In the genomic region with DNA sequence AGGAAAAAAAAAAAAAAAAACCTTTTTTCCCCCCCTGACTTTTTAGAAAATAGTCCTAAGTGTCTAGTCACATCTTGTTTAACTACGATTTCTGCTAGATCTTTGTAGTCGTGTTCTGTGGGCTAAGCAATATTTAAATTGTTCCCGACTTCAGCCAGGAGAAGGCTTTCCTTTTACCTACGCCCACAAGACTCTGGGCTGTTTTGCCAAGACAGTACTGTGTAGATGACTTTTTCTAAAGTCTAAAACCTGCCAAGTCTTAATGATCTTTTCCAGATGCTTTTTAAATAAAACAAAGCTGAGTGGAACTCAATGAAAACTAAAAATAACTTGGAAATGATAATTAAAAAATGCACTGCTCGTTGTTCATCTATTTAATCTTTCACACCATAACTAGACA, we compare ENCODE assay signal across 8 mouse cellular contexts. TPM values are rescaled to one million over a fixed set of nuclear protein-coding genes. Genes with fewer than 3 reads are reported as not detected.
DNase-seq lines count a peak whose midpoint lies in the region; ATAC-seq and TF ChIP-seq lines count a peak whose summit lies in the region.

No protein-coding gene starts in this region.

- peak overlapping the region; percentile 19; the same call in 1 of the 2 replicates for H3K4me2 ChIP-seq in lung, embryonic 16.5 days (ENCODE audit: low read depth, low read length)
- H3K4me2 ChIP-seq in limb, embryonic 14.5 days (replicated peaks; ENCODE audit: low read depth, low read length, severe bottlenecking): peak overlapping the region; percentile 31
- peak overlapping the region; percentile 37; the same call in 1 of the 2 replicates for H3K4me2 ChIP-seq in stomach, embryonic 16.5 days (ENCODE audit: low read depth, low read length)

- H3K36me3 ChIP-seq in lung, embryonic 16.5 days (ENCODE audit: control insufficient read depth, insufficient read depth, low read length): no peaks in the 10 kb centered on the region
- no peaks in the 10 kb centered on the region for H3K36me3 ChIP-seq in limb, embryonic 14.5 days (ENCODE audit: control insufficient read depth, insufficient read depth, low read length)
- no peaks in the 10 kb centered on the region for H3K36me3 ChIP-seq in stomach, embryonic 16.5 days (ENCODE audit: control insufficient read depth, insufficient read depth, low read length)

- no peaks in the 10 kb centered on the region for H3K27me3 ChIP-seq in lung, embryonic 16.5 days (ENCODE audit: control insufficient read depth, insufficient read depth, low read depth, low read length)
- H3K27me3 ChIP-seq in limb, embryonic 14.5 days (ENCODE audit: control insufficient read depth, insufficient read depth, low read length): no peaks in the 10 kb centered on the region
- no peaks in the 10 kb centered on the region for H3K27me3 ChIP-seq in stomach, embryonic 16.5 days (ENCODE audit: control insufficient read depth, insufficient read depth, low read length)

- H3K4me3 ChIP-seq in gastrocnemius, adult 2 months: peak overlapping the region; percentile 15
- H3K4me3 ChIP-seq in lung, embryonic 16.5 days (ENCODE audit: low read length): no peak overlapping the region
- H3K4me3 ChIP-seq in limb, embryonic 14.5 days (replicated peaks; ENCODE audit: low read length): 0 out of 2 replicates have a peak overlapping the region, but pooled peaks have one; percentile 14
- H3K4me3 ChIP-seq in stomach, embryonic 16.5 days (replicated peaks; ENCODE audit: low read length): peak overlapping the region; percentile 8; the same call in 1 of the 2 replicates

- no peak for TF ChIP-seq POLR2A in limb, embryonic 14.5 days (IDR thresholded peaks at IDR 0.05; ENCODE audit: borderline replicate concordance, extremely low read depth, insufficient read depth, insufficient read length)

- H3K9ac ChIP-seq in lung, embryonic 16.5 days (ENCODE audit: low read length): no peak overlapping the region
- no peak overlapping the region for H3K9ac ChIP-seq in limb, embryonic 14.5 days (ENCODE audit: low read depth, low read length, severe bottlenecking)
- no peak overlapping the region for H3K9ac ChIP-seq in stomach, embryonic 16.5 days (ENCODE audit: low read length)

- H3K27ac ChIP-seq in gastrocnemius, adult 2 months: no peak overlapping the region
- H3K27ac ChIP-seq in lung, embryonic 16.5 days (ENCODE audit: low read length): no peak overlapping the region
- H3K27ac ChIP-seq in limb, embryonic 14.5 days (replicated peaks; ENCODE audit: low read depth, low read length): peak overlapping the region; percentile 67; the same call in 1 of the 2 replicates
- no peak overlapping the region for H3K27ac ChIP-seq in stomach, embryonic 16.5 days (ENCODE audit: low read length)

- 18% methylated on average over 5 of the region's 5 CpGs for WGBS in lung, embryonic 16.5 days
- WGBS in limb, embryonic 14.5 days: 10% methylated on average over 5 of the region's 5 CpGs
- WGBS in stomach, embryonic 16.5 days: 22% methylated on average over 5 of the region's 5 CpGs

- intact Hi-C loops in gastrocnemius, adult 2 months (cut with DNase I): no loop called here

- no peak for DNase-seq in gastrocnemius, adult 2 months
- DNase-seq in gastrocnemius, adult 8-10 months (ENCODE audit: low spot score in 2 of 2): no peak
- no peak for DNase-seq in lung, postnatal 14 days
- peak; percentile 67 for DNase-seq in limb, embryonic 14.5 days (ENCODE audit: low spot score)
- DNase-seq in c-Kit-positive CD71-positive TER-119-positive erythroid progenitor cells, embryonic 14.5 days (ENCODE audit: low spot score): no peak
- DNase-seq in cerebellum, adult 11 months: no peak

- H3K9me3 ChIP-seq in lung, embryonic 16.5 days (ENCODE audit: control insufficient read depth, low read length): no peaks in the 10 kb centered on the region
- H3K9me3 ChIP-seq in limb, embryonic 14.5 days (ENCODE audit: control insufficient read depth, low read length): no peaks in the 10 kb centered on the region
- no peaks in the 10 kb centered on the region for H3K9me3 ChIP-seq in stomach, embryonic 16.5 days (replicated peaks; ENCODE audit: control insufficient read depth, low read length)

- ATAC-seq in lung, embryonic 16.5 days (ENCODE audit: low read depth): no peak
- ATAC-seq in limb, embryonic 14.5 days (ENCODE audit: low FRiP score, low read depth): peak; percentile 42; the same call in 1 of the 2 replicates
- ATAC-seq in stomach, embryonic 16.5 days (ENCODE audit: insufficient read depth, low FRiP score): no peak

- H3K4me1 ChIP-seq in lung, embryonic 16.5 days (replicated peaks; ENCODE audit: control insufficient read depth, insufficient read depth, low read length): no peaks in the 10 kb centered on the region
- peaks cover 23% of the 10 kb centered on the region for H3K4me1 ChIP-seq in limb, embryonic 14.5 days (ENCODE audit: control insufficient read depth, insufficient read depth, low read length)
- H3K4me1 ChIP-seq in stomach, embryonic 16.5 days (ENCODE audit: control insufficient read depth, insufficient read depth, low read length): no peaks in the 10 kb centered on the region

- no peak for TF ChIP-seq CTCF in gastrocnemius, adult 2 months (IDR thresholded peaks at IDR 0.05)

RNA-seq across cellular contexts. Expression of a gene that starts 0.6 kb away (rescaled TPM):
- total RNA-seq in gastrocnemius, adult 2 months (2021): 1 to 10 TPM in 1 of 2 experiments, under 1 TPM in 1; 0.82 to 2.0 TPM
- under 1 TPM; 0.21 to 0.63 (median 0.51) TPM for total RNA-seq in gastrocnemius, adult 8-10 months (2022)
- polyA plus RNA-seq in lung, embryonic 16.5 days (2015; fragmentation: Nextera tagmentation; extraction: Ambion mirVana): 0.80 and 0.83 TPM in 2 replicates
- polyA plus RNA-seq in limb, embryonic 14.5 days (2012; rRNA removed): 6.0 and 7.0 TPM in 2 replicates
- 7.6 and 8.6 TPM in 2 replicates for polyA plus RNA-seq in limb, embryonic 14.5 days (2014; fragmentation: Nextera tagmentation; extraction: Ambion mirVana)
- polyA plus RNA-seq in stomach, embryonic 16.5 days (2015; fragmentation: Nextera tagmentation; extraction: Ambion mirVana): 4.9 and 5.9 TPM in 2 replicates

RNA-seq across cellular contexts. Expression of a gene that starts 28.9 kb away (rescaled TPM):
- 10 to 100 TPM; 12.1 to 14.6 TPM for total RNA-seq in gastrocnemius, adult 2 months (2021)
- 10 to 100 TPM; 12.0 to 16.7 (median 14.0) TPM for total RNA-seq in gastrocnemius, adult 8-10 months (2022)
- 22.8 and 25.5 TPM in 2 replicates for polyA plus RNA-seq in lung, embryonic 16.5 days (2015; fragmentation: Nextera tagmentation; extraction: Ambion mirVana)
- 32.9 and 33.7 TPM in 2 replicates for polyA plus RNA-seq in limb, embryonic 14.5 days (2012; rRNA removed)
- polyA plus RNA-seq in limb, embryonic 14.5 days (2014; fragmentation: Nextera tagmentation; extraction: Ambion mirVana): 24.5 and 27.2 TPM in 2 replicates
- polyA plus RNA-seq in stomach, embryonic 16.5 days (2015; fragmentation: Nextera tagmentation; extraction: Ambion mirVana): 21.8 and 24.9 TPM in 2 replicates
